Mouse (Mus musculus) liver, postnatal 0 days (tissue): ENCODE results near the gene Eps8l3. TPM values are rescaled to one million over a fixed set of nuclear protein-coding genes. Genes with fewer than 3 reads are reported as not detected.

Experiments used
- ATAC-seq: fragments of 200-750 bp; cut with Nextera tagmentation; 2 replicates; pipeline ENCODE4 v1.8.0; 2017; ENCODE audit warnings: mild to moderate bottlenecking, moderate library complexity
- DNase-seq: peaks from one replicate; pipeline ENCODE4 v3.0.0-alpha.2; 2016
- H3K27ac ChIP-seq: fragments of 300-500 bp; sonication (generic); 2 replicates; pipeline ENCODE4 v1.5.1; 2014; ENCODE audit warnings: antibody characterized with exemption, moderate library complexity, mild to moderate bottlenecking, low read depth
- H3K27me3 ChIP-seq: fragments of 300-500 bp; sonication (generic); 2 replicates; pipeline ENCODE4 v1.6.1; 2014; ENCODE audit warnings: low read length, control low read depth, mixed read lengths; ENCODE audit not compliant: insufficient read depth
- H3K36me3 ChIP-seq: fragments of 300-500 bp; sonication (generic); replicated peaks from 2 replicates; pipeline ENCODE4 v1.6.1; 2014; ENCODE audit warnings: mild to moderate bottlenecking, control low read depth, low read length, moderate library complexity, mixed read lengths; ENCODE audit not compliant: insufficient read depth
- H3K4me1 ChIP-seq: fragments of 300-500 bp; sonication (generic); 2 replicates; pipeline ENCODE4 v1.6.1; 2014; ENCODE audit warnings: antibody characterized with exemption, mild to moderate bottlenecking, control low read depth; ENCODE audit not compliant: insufficient read depth
- H3K4me2 ChIP-seq: fragments of 300-500 bp; sonication (generic); 2 replicates; pipeline ENCODE4 v1.6.1; 2014; ENCODE audit warnings: low read depth, mild to moderate bottlenecking, low read length, moderate library complexity, mixed read lengths
- H3K4me3 ChIP-seq: fragments of 300-500 bp; sonication (generic); 2 replicates; pipeline ENCODE4 v1.5.1; 2014; ENCODE audit warnings: low read depth, low read length
- H3K9ac ChIP-seq: fragments of 300-500 bp; sonication (generic); replicated peaks from 2 replicates; pipeline ENCODE4 v1.6.1; 2014; ENCODE audit warnings: mild to moderate bottlenecking, moderate library complexity
- H3K9me3 ChIP-seq: fragments of 300-500 bp; sonication (generic); 2 replicates; pipeline ENCODE4 v1.6.1; 2016; ENCODE audit warnings: mild to moderate bottlenecking, control low read depth, low read length, mixed read lengths
- CTCF ChIP-seq: sonication (generic); IDR thresholded peaks from 2 replicates; pipeline ENCODE4 v1.5.1; 2016; ENCODE audit warnings: antibody characterized with exemption, low read depth
- EP300 ChIP-seq: IDR thresholded peaks from 2 replicates; pipeline ENCODE4 v1.6.1; 2016; ENCODE audit warnings: antibody characterized with exemption, low read depth, mild to moderate bottlenecking
- WGBS: fragments of 180-500 bp; shearing (Covaris S2); extraction: QIAGEN DNeasy Blood & Tissue Kit; methylation state at CpG from one replicate; pipeline ENCODE4 v1.1.7; 2014; ENCODE audit not compliant: insufficient replicate concordance; 5-methylcytosine and 5-hydroxymethylcytosine counted together
- polyA plus RNA-seq: library from polyadenylated mRNA; unstranded; fragments of >200 nt; fragmentation: Nextera tagmentation; extraction: Ambion mirVana; gene quantifications from 2 replicates; pipeline ENCODE4 v1.2.1, GENCODE M21; 2015

The Eps8l3 gene
- polyA plus RNA-seq, 1 experiment from 2014 or later = not detected

DNA sequence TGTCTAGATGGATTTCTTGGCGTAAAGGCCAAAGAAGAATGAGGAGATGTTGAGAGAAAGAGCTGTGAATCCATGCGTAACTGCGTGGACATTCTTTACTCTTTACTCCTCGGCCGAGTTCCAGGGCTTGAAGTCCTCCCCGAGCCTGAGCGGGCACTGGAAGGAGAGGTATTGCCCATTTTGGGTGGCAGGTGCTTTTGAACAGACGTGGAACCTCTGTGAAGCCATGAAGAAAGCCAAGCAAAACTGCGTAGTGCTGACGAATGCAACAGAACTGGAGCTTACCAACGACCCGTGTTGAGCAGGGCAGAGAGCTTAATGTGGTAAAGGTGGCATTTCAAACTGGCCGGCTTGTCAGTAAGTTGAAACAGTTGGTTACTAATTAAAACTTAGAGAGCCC lies 21.7 kb downstream of the Eps8l3 start:
- H3K4me1 ChIP-seq = peaks cover 15% of the 10 kb centered on the region
- 0 out of 2 replicates have a peak, but pooled peaks cover 3% of the 10 kb centered on the region for H3K36me3 ChIP-seq
- no peaks in the 10 kb centered on the region for H3K27me3 ChIP-seq
- H3K9me3 ChIP-seq = no peaks in the 10 kb centered on the region
- 89% methylated on average over 13 of the region's 13 CpGs for WGBS
- H3K4me2 ChIP-seq = no peak overlapping the region
- ATAC-seq = no peak
- no peak overlapping the region for H3K9ac ChIP-seq
- TF ChIP-seq EP300 = no peak
- no peak for TF ChIP-seq CTCF
- DNase-seq = no peak
- no peak overlapping the region for H3K27ac ChIP-seq
- no peak overlapping the region for H3K4me3 ChIP-seq

DNA sequence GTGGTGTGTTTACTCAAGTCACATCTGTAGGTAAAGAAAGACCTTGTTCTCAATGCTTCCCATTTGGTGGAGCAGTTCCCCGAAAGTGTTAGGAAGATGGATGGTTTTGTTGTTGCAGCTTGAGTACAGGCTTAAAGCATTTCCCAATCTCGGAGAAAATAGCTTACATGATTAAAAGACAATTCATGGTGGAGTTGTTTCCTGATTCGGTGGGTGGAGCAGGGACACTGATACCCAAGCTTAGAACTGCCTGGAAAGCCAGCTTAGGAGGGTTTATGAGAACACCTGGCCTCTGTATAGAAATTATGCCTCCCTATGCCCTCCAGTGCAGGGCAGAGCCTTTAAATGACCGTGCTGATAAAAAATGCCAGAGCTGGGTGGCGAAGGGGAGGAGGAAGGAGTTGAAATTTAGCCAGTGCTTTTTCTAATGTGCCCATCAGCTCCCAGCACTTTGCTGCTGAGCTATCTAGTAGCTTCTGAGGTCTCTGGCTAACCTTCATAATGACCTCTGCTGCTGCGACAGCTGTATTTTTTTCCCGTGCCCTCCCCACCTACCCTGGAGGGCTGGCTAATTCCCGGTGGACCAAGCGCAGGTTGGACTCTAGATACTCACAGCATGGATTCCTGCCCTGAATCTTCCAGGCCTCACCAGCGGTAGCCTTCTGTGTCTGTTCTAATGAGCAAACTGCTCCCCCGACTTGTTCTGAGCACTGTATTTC lies 24.1 kb downstream of the Eps8l3 start:
- peaks cover 5% of the 10 kb centered on the region for H3K4me1 ChIP-seq
- TF ChIP-seq CTCF = no peak
- TF ChIP-seq EP300 = no peak
- ATAC-seq = no peak
- no peaks in the 10 kb centered on the region for H3K9me3 ChIP-seq
- no peak overlapping the region for H3K27ac ChIP-seq
- H3K9ac ChIP-seq = no peak overlapping the region
- H3K4me2 ChIP-seq = no peak overlapping the region
- DNase-seq = no peak
- H3K4me3 ChIP-seq = no peak overlapping the region
- WGBS = 67% methylated on average over 11 of the region's 11 CpGs
- H3K36me3 ChIP-seq = 0 out of 2 replicates have a peak, but pooled peaks cover 3% of the 10 kb centered on the region
- 0 out of 2 replicates have a peak, but pooled peaks cover 4% of the 10 kb centered on the region for H3K27me3 ChIP-seq

DNA sequence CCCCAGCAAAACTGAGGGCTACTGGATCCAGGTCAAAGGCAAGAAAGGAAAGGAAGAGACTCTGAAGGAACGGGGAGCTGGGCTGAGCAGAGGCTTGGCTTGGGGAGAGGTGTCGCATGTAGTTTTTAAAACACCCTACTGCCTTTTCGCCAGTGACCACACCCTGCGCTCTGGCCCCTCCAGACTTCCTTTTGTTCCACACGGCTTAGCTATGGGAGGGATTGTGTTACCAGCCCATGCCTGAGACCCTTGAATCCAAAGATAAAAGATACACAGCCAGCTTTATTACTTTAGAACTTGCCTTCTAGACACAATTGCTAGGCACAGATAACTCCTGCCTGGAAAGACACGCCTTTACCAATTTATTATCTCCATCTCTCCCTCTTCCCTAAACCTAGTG lies 28.9 kb downstream of the Eps8l3 start:
- no peak for DNase-seq
- H3K27ac ChIP-seq = no peak overlapping the region
- H3K4me2 ChIP-seq = no peak overlapping the region
- TF ChIP-seq CTCF (no peak), EP300 (no peak)
- no peaks in the 10 kb centered on the region; the same call in 1 of the 2 replicates for H3K4me1 ChIP-seq
- H3K27me3 ChIP-seq = 0 out of 2 replicates have a peak, but pooled peaks cover 4% of the 10 kb centered on the region
- no peaks in the 10 kb centered on the region for H3K36me3 ChIP-seq
- no peak overlapping the region for H3K9ac ChIP-seq
- no peak overlapping the region for H3K4me3 ChIP-seq
- no peaks in the 10 kb centered on the region for H3K9me3 ChIP-seq
- no peak for ATAC-seq
- WGBS = 36% methylated on average over 6 of the region's 6 CpGs

DNA sequence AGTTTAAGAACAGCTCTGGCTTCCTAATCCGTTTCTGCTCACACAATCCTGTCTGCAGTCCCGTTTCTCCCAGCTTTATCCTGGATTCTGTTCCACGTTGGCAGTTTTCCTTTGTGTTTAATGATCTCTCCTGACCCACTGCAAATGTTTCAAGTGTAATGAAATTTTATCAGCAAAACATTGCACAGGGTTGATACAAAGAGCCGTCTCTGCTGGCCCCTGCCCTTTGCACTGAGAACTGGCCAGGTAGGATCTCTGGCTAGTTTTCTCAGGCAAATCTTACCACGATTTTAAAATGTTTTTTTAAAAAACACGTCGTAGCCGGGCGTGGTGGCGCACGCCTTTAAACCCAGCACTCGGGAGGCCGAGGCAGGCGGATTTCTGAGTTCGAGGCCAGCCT lies 39.6 kb downstream of the Eps8l3 start:
- TF ChIP-seq EP300 (no peak), CTCF (no peak)
- Histone ChIP-seq H3K4me3 (no peak overlapping the region), H3K4me1 (0 out of 2 replicates have a peak, but pooled peaks cover 2% of the 10 kb centered on the region), H3K27me3 (no peaks in the 10 kb centered on the region), H3K9me3 (no peaks in the 10 kb centered on the region), H3K36me3 (no peaks in the 10 kb centered on the region), H3K4me2 (no peak overlapping the region), H3K9ac (no peak overlapping the region), H3K27ac (no peak overlapping the region)
- 74% methylated on average over 15 of the region's 15 CpGs for WGBS
- no peak for DNase-seq
- ATAC-seq = no peak

DNA sequence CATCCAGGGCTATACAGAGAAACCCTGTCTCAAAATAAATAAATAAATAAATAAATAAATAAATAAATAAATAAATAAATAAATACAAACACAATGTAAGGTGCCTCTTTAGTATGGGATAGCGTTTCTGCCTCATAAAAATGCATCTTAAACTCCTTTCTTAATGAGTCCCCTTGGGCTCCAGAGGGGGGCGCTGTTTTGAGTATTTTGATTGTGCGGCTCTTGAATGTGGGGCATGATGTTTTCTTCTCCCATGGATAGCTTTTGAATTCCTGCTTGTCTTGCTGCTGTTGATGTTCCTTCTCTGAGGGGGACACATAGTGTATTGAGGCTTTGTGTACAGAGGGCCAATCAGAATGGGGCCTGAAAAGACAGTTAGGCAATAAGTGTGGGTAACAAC lies 40.1 kb downstream of the Eps8l3 start:
- Histone ChIP-seq H3K4me3 (no peak overlapping the region), H3K4me1 (0 out of 2 replicates have a peak, but pooled peaks cover 2% of the 10 kb centered on the region), H3K36me3 (no peaks in the 10 kb centered on the region), H3K4me2 (no peak overlapping the region), H3K9ac (no peak overlapping the region), H3K9me3 (no peaks in the 10 kb centered on the region), H3K27ac (no peak overlapping the region), H3K27me3 (no peaks in the 10 kb centered on the region)
- no peak for ATAC-seq
- DNase-seq = no peak
- WGBS = 84% methylated on average over 3 of the region's 3 CpGs
- TF ChIP-seq EP300 = no peak
- TF ChIP-seq CTCF = peak; percentile 44

DNA sequence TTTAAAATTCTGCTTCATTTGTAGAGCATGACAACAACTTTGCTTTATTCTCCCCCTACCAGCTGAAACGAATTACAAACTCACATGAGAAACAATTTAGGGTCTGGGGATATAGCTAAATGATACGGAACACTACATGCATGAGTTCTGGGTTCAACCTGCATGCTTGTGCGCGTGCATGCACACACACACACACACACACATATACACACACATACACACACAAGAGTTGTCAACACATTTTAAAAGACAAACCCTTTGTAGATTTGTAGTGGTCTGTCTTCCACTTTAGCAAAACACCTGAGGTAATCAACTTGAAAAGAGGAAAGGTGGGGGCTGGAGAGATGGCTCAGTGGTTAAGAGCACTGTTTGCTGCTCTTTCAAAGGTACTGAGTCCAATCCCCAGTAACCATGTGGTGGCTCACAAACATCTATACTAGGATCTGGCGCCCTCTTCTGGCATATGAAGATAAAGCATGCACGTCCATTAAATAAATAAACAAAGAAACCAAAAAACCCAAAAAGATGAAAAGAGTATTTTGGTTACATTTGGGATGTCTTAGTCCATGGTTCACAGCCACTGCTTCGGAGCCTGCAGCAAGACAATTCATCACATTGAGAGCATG lies 40.9 kb downstream of the Eps8l3 start:
- H3K9ac ChIP-seq = no peak overlapping the region
- H3K9me3 ChIP-seq = no peaks in the 10 kb centered on the region
- no peaks in the 10 kb centered on the region for H3K36me3 ChIP-seq
- peak; percentile 83 for TF ChIP-seq CTCF
- no peak for TF ChIP-seq EP300
- ATAC-seq = peak; percentile 58
- no peak overlapping the region for H3K4me2 ChIP-seq
- H3K27ac ChIP-seq = no peak overlapping the region
- H3K27me3 ChIP-seq = no peaks in the 10 kb centered on the region
- H3K4me1 ChIP-seq = 0 out of 2 replicates have a peak, but pooled peaks cover 2% of the 10 kb centered on the region
- peak; percentile 57 for DNase-seq
- 46% methylated on average over 7 of the region's 7 CpGs for WGBS
- H3K4me3 ChIP-seq = no peak overlapping the region
